Mouse (Mus musculus): ENCODE data around the gene Hist1h2bl.
A peak's percentile ranks its signal among the peaks of the same experiment; 100 is the strongest.

Gene Hist1h2bl

GRCm38 (mm10) chr13:21715864-21716539 lies at the start of gene Hist1h2bl, which contains the start of gene Hist1h2ai:
TSS of gene Hist1h2bl (minus strand) at chr13:21716143.
TSS of gene Hist1h2ai (plus strand) at chr13:21716422.
- peak; percentile 68 to 72 for DNase-seq (ENCODE audit: low spot score in 2 of 2)

DNA sequence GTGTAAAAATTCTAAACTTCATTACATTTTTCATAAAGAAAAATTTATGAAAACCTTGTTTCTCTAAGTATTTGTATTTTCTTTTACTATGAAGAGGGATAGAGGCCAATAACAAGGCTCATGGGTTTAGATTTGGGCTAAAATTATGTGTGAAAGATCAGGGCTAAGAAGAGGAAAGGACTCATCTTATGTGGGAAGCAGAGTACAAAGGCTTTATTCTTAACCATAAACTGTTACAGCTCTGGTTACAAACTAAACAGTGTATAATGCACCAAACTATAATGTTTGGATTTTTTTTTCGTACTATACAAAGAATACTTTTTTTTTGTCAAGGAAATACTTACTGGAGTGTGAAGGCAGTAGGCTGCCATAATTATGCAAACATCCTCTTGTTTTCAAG lies 39.8 kb upstream of the Hist1h2bl start:
- no peak for DNase-seq (ENCODE audit: low spot score in 2 of 2)

- peak in 1 of 2 experiments; percentile 50 for DNase-seq (ENCODE audit: low spot score in 2 of 2)
These were observed 38.5 kb upstream of the Hist1h2bl start for GRCm38 (mm10) chr13:21754294-21755001.

GRCm38 (mm10) chr13:21753524-21754285 lies 37.8 kb upstream of the Hist1h2bl start, which contains the start of the genes Hist1h2ak and Hist1h2bn:
TSS of gene Hist1h2ak (minus strand) at chr13:21753827.
TSS of gene Hist1h2bn (plus strand) at chr13:21754123.
- peak; percentile 62 to 70 for DNase-seq (ENCODE audit: low spot score in 2 of 2)

GRCm38 (mm10) chr13:21753051-21753523 lies 37.1 kb upstream of the Hist1h2bl start:
- no peak for DNase-seq (ENCODE audit: low spot score in 2 of 2)

DNA sequence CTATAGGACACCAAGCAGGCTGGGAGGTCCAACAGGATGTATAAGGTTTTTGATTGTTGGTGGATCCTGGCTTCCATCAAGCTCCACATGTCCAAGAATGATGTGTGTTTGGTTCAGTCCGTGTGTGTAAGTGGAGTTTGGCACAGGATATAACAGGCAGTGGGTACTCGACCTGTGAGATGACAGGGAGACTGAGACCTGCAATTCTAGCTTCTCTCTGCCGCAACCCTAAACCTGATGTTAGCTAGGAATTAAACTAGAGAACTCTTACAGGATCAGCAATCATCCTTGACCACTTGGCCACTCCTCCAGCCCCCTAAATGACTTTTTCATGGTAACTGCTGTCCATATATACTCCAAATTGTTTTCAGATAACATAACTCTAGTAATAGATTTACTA lies 36.4 kb upstream of the Hist1h2bl start:
- DNase-seq (ENCODE audit: low spot score in 2 of 2), result no peak

- no peak for DNase-seq (ENCODE audit: low spot score in 2 of 2)
These were observed 35.9 kb upstream of the Hist1h2bl start for GRCm38 (mm10) chr13:21751827-21752226.

GRCm38 (mm10) chr13:21751417-21751816 lies 35.5 kb upstream of the Hist1h2bl start:
- DNase-seq (ENCODE audit: low spot score in 2 of 2), result no peak

DNA sequence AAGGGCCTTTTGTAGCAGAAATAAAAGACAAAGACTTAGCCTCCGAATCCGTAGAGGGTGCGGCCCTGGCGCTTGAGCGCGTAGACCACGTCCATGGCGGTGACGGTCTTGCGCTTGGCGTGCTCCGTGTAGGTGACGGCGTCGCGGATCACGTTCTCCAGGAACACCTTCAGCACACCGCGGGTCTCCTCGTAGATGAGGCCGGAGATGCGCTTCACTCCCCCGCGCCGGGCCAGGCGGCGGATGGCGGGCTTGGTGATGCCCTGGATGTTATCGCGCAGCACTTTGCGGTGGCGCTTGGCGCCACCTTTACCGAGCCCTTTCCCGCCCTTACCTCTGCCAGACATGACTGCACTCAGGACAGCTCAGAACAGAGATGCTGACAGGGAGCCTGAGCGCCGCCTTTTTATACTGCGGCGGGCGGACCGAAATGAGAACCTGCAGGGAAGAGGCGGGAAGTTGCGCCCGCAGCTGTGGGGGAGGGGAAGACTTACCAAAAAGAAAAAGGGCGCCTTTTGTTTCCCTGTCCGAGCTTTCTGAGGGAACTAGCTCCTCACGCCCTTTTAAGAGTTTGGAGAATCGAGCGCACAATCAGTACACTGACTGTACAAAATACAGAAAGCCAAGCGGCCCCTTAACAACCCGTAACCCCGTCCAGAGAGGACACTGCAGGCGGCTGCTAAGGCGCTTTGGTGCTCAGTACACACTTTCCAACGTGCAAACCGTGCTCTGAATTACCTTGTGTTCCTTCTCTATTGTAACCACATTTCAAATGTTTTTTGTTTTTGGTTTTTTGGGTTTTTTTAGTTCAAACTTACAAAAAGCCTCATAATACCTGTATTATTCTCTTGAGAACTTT lies 34.4 kb upstream of the Hist1h2bl start, which contains the start of gene Hist1h4k:
Gene Hist1h4k, minus strand, starts transcription at position 347 of the 859 bp plus-strand sequence.
- DNase-seq (ENCODE audit: low spot score in 2 of 2), result peak; percentile 90 to 96

DNA sequence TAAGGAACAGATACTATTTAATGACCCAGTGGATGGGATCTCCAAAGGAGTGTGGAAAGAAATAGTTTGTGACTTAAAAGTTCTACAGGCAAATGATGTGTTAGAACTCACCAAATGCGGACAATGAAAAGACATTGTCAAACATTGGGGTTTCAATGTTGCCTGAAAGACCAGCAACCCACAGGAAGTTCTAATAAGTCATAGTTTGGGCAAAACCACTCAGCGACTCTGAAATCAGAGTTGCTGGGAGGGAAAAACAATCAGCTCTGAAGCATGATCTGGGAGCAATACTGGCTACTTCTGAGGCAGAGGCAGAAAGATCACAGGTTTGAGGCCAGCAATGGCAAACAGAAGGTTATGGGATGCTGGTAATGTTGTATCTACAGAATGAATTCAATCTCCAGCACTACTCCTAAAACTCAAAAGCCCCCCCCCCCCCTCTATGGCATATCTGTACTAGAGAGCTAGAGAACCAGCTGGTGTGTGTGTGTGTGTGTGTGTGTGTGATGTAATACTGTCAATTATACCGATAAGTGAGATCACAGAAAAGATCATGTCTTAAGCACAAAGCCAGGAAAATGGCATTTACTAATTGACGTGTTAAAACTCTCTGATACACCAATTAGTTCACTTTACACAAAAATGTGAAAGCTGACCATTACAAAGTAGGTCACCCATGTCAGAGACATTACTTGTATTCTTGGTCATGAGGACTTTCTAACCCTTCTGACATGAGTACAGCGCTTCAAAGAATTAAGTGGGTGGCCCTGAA lies 33.6 kb upstream of the Hist1h2bl start:
- no peak for DNase-seq (ENCODE audit: low spot score in 2 of 2)

GRCm38 (mm10) chr13:21745006-21745405 lies 29.1 kb upstream of the Hist1h2bl start:
- no peak for DNase-seq (ENCODE audit: low spot score in 2 of 2)

GRCm38 (mm10) chr13:21734906-21735767 lies 19.2 kb upstream of the Hist1h2bl start, which contains the start of gene Hist1h4j:
TSS of gene Hist1h4j (plus strand) at chr13:21735064.
- DNase-seq (ENCODE audit: low spot score in 2 of 2), result peak; percentile 68 to 78

DNA sequence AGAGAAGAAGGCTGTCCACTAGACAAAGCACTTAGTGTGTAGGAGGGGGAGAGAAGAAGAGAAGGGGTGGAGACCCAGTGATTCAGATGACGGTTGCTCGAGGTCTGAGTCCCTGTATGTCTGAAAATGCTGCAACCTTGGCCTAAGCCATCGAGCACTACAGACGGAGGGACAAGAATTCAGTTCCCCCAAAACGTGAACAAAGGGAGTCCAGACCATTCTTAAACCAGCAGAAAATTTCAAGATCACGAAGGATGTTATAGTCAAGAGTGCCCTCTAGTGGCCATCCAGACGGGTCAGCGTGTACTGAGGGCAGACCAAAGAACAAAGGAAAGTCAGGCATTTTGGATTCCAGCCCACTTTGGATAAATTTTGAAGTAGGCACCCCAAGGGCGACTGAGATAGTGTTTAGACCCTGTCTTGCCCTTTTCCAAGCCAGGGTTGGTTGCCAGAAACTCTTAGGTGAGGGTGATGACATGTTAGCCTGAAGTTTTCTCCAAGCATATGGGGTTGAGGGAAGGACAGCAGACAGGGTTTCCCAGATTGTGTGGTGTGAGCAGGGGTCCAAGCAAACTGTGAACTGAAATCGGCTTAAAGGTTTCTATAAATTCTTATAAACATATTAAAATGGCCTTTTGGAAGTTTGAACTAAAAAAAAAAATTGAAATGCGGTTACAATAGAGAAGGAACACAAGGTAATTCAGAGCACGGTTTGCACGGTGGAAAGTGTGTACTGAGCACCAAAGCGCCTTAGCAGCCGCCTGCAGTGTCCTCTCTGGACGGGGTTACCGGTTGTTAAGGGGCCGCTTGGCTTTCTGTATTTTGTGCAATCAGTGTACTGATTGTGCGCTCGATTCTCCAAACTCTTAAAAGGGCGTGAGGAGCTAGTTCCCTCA lies 18.3 kb upstream of the Hist1h2bl start:
- DNase-seq (ENCODE audit: low spot score in 2 of 2), result peak in 1 of 2 experiments; percentile 75

- DNase-seq (ENCODE audit: low spot score in 2 of 2), result no peak
These were observed 17.5 kb upstream of the Hist1h2bl start for GRCm38 (mm10) chr13:21733466-21733865.

DNA sequence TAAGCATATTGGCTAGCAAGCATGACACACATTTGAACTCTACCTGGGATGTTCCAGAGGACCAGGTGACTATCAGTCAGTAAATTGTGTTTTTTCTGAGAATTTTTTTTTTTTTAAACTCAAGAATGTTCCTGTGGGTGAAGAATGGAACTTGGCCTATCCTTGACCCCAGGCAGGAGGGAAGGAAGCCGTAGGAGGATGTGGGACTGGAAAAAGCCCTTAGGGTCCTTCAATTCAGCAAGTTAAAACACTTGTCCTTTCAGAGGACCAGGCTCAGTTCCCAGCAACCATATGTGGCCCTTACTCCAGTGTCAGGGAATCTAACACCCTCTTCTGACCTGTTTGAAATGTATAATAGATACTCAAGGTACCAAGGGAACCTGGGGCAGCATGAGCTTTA lies 13.6 kb upstream of the Hist1h2bl start:
- no peak for DNase-seq (ENCODE audit: low spot score in 2 of 2)

GRCm38 (mm10) chr13:21727948-21728572 lies 12.1 kb upstream of the Hist1h2bl start:
- DNase-seq (ENCODE audit: low spot score in 2 of 2), result no peak

- no peak for DNase-seq (ENCODE audit: low spot score in 2 of 2)
These were observed 7.3 kb upstream of the Hist1h2bl start for GRCm38 (mm10) chr13:21722993-21723836.

Data from spleen, postnatal 14 days (tissue).